Mouse (Mus musculus) C2C12 (cell line): ENCODE data around the gene Abcc1.

Source experiments
- CEBPB ChIP-seq: IDR thresholded peaks from one replicate; pipeline ENCODE4 v1.6.1; 2011; ENCODE audit warnings: low read depth, mild to moderate bottlenecking, control low read depth, moderate library complexity
- CTCF ChIP-seq: IDR thresholded peaks from one replicate; pipeline ENCODE4 v1.5.1; 2011; ENCODE audit not compliant: control insufficient read depth, insufficient read depth, insufficient read length
- MAX ChIP-seq: IDR thresholded peaks from one replicate; pipeline ENCODE4 v1.6.1; 2011; ENCODE audit warnings: mild to moderate bottlenecking, control low read depth
- MYOG ChIP-seq: IDR thresholded peaks from one replicate; pipeline ENCODE4 v1.6.1; 2011; ENCODE audit not compliant: control insufficient read depth, insufficient read length; ENCODE audit errors: extremely low read depth
- USF1 ChIP-seq: IDR thresholded peaks from one replicate; pipeline ENCODE4 v1.6.1; 2011; ENCODE audit warnings: low read depth, mild to moderate bottlenecking, control low read depth, moderate library complexity

DNA sequence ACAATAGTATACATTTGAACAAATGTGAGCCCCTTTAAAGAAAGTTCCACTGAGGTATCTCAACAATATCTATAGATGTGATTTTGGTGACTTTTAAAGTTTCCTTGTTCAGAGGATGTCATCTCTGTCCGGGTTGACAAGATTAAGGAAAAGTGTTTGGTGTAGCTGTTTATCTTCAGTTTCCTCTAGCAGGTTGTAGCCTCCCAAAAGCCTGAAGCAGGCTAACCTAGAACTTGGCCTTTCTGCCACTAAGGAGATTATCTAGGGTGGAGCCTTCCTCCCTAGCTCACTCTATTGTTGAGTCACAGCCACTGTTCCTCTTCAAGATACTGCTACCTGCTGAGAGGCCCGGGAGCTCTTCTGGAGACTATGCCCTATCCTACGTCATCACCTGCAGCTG lies 16.4 kb upstream of the Abcc1 start:
- TF ChIP-seq USF1, result no peak
- TF ChIP-seq CTCF, result no peak
- TF ChIP-seq CEBPB, result no peak
- TF ChIP-seq MAX, result no peak
- TF ChIP-seq MYOG, result no peak
